Mouse (Mus musculus): ENCODE results near the gene Prok1.

DNA sequence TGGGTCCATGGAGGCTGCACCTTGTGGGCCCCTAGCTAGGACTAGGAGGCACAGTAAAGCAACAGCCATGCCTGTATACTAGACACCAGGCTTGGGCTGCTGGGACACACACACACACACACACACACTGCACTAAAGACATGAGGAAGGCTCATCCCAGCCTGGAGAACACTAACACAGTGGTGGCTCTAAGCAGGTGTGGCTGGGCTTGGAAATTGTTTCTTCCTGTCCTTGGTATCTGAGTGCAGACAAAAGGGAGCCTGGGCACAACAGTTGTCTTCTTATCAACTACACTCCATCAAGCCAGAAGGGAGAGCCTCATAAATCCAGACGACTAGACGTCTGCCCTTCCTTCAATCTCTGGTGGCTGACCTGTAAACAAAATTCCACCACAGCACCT, 10.8 kb upstream of the Prok1 start:
- TF ChIP-seq POLR2A (IDR thresholded peaks at IDR 0.05; ENCODE audit: borderline replicate concordance, low read depth, low read length) (no peak), CTCF (IDR thresholded peaks at IDR 0.05; ENCODE audit: low read depth, low read length) (no peak)

Data from bone marrow macrophage, adult 2 months (primary cell).